Mouse (Mus musculus): Measurements from ENCODE around the gene Pacs2. TPM values are rescaled to one million over a fixed set of nuclear protein-coding genes. Genes with fewer than 3 reads are reported as not detected.

Pacs2 gene
- total RNA-seq, 1 experiment from 2014 or later = 17.2 TPM

- ATAC-seq (ENCODE audit: extremely low read depth, insufficient number of reproducible peaks, low FRiP score, poor library complexity, severe bottlenecking) = no peak
Observed at GRCm38 (mm10) chr12:113071827-113072226, 57.5 kb downstream of the Pacs2 start.

- peak; percentile 11; the same call in 1 of the 2 replicates for ATAC-seq (ENCODE audit: extremely low read depth, insufficient number of reproducible peaks, low FRiP score, poor library complexity, severe bottlenecking)
Observed at GRCm38 (mm10) chr12:113073420-113074328, 59.4 kb downstream of the Pacs2 start.

- ATAC-seq (ENCODE audit: extremely low read depth, insufficient number of reproducible peaks, low FRiP score, poor library complexity, severe bottlenecking) = 0 out of 2 replicates have a peak, but pooled peaks have one; percentile 25
Observed at GRCm38 (mm10) chr12:113074329-113075062, 60.2 kb downstream of the Pacs2 start, which contains the start of gene Tex22. Tex22 (plus strand) TSS chr12:113074502.

GRCm38 (mm10) chr12:113075063-113075454 is 60.8 kb downstream of the Pacs2 start:
- peak; percentile 91 for ATAC-seq (ENCODE audit: extremely low read depth, insufficient number of reproducible peaks, low FRiP score, poor library complexity, severe bottlenecking)

- ATAC-seq (ENCODE audit: extremely low read depth, insufficient number of reproducible peaks, low FRiP score, poor library complexity, severe bottlenecking) = no peak
Observed at GRCm38 (mm10) chr12:113075486-113075885, 61.2 kb downstream of the Pacs2 start.

GRCm38 (mm10) chr12:113087276-113087675 is 73.0 kb downstream of the Pacs2 start:
- ATAC-seq (ENCODE audit: extremely low read depth, insufficient number of reproducible peaks, low FRiP score, poor library complexity, severe bottlenecking) = no peak

GRCm38 (mm10) chr12:113088026-113088425 is 73.7 kb downstream of the Pacs2 start:
- no peak for ATAC-seq (ENCODE audit: extremely low read depth, insufficient number of reproducible peaks, low FRiP score, poor library complexity, severe bottlenecking)

- ATAC-seq (ENCODE audit: extremely low read depth, insufficient number of reproducible peaks, low FRiP score, poor library complexity, severe bottlenecking) = no peak
Observed at GRCm38 (mm10) chr12:113089107-113089506, 74.8 kb downstream of the Pacs2 start.

GRCm38 (mm10) chr12:113090053-113090452 is 75.7 kb downstream of the Pacs2 start:
- no peak for ATAC-seq (ENCODE audit: extremely low read depth, insufficient number of reproducible peaks, low FRiP score, poor library complexity, severe bottlenecking)

- ATAC-seq (ENCODE audit: extremely low read depth, insufficient number of reproducible peaks, low FRiP score, poor library complexity, severe bottlenecking) = no peak
Observed at GRCm38 (mm10) chr12:113097040-113097439, 82.7 kb downstream of the Pacs2 start.

- ATAC-seq (ENCODE audit: extremely low read depth, insufficient number of reproducible peaks, low FRiP score, poor library complexity, severe bottlenecking) = no peak
Observed at GRCm38 (mm10) chr12:113097749-113098281, 83.5 kb downstream of the Pacs2 start, which contains the start of gene Mta1. Mta1 (plus strand) TSS chr12:113098278.

GRCm38 (mm10) chr12:113098530-113099151 is 84.3 kb downstream of the Pacs2 start:
- ATAC-seq (ENCODE audit: extremely low read depth, insufficient number of reproducible peaks, low FRiP score, poor library complexity, severe bottlenecking) = no peak

GRCm38 (mm10) chr12:113099470-113100237 is 85.3 kb downstream of the Pacs2 start:
- ATAC-seq (ENCODE audit: extremely low read depth, insufficient number of reproducible peaks, low FRiP score, poor library complexity, severe bottlenecking) = no peak

GRCm38 (mm10) chr12:113100448-113101076 is 86.3 kb downstream of the Pacs2 start:
- no peak for ATAC-seq (ENCODE audit: extremely low read depth, insufficient number of reproducible peaks, low FRiP score, poor library complexity, severe bottlenecking)

- no peak for ATAC-seq (ENCODE audit: extremely low read depth, insufficient number of reproducible peaks, low FRiP score, poor library complexity, severe bottlenecking)
Observed at GRCm38 (mm10) chr12:113101251-113101960, 87.1 kb downstream of the Pacs2 start.

- ATAC-seq (ENCODE audit: extremely low read depth, insufficient number of reproducible peaks, low FRiP score, poor library complexity, severe bottlenecking) = peak; percentile 66
Observed at GRCm38 (mm10) chr12:113102461-113102860, 88.2 kb downstream of the Pacs2 start.

- ATAC-seq (ENCODE audit: extremely low read depth, insufficient number of reproducible peaks, low FRiP score, poor library complexity, severe bottlenecking) = no peak; the same call in 1 of the 2 replicates
Observed at GRCm38 (mm10) chr12:113103846-113104451, 89.6 kb downstream of the Pacs2 start.

Data from neutrophil, adult 5-6 weeks (primary cell).